Mouse (Mus musculus): ENCODE data around the gene Cobl.

Gene Cobl

GRCm38 (mm10) chr11:12376628-12377027 is 88.1 kb downstream of the Cobl start:
- DNase-seq: no peak

DNA sequence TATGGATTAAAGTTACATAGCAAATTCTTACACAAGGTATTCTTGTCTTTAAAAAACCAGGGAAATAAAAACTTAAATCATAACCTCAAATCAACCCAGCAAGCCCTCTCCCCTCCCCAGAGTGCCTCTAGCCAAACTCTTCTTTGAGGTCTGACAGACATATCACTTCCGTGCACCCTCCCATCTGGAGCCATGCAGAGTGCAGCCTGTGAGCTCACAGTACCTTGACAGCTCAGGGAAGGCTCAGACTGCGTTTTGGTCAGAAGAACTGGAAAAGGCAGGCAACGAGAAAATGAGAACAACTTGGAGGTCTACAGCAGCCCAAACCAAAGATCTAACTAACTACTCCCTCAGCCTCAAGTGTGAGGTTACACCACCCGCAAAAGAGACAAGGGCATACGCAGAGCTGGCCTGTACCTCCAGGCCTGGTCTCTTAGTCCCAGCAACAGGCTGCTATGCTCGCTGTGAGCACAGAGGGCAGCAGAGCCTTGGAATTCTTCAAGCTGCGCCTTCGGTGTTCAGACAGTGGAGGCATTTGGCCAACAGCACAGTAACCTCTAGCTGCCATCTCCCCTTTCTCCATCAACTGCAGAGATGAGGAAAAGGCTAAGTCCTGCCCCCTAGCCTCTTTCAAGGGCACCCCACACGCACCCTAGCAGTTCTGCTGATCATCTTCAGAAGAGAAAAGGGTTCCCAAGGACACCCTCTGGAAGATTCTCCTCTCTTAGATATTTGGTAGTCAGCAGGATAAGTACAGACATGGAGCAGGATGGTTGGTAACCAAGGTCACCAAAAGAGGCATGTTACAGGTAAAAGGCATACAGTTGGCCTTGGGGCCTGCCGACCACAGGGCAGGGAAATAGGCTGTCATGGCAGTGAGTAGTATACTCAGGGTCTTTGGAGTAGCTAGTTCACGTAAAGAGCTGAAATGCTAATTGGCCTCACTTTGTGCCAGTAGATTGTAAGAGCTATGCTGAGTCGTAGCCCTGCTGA is 91.4 kb downstream of the Cobl start:
- DNase-seq: peak; percentile 82

DNA sequence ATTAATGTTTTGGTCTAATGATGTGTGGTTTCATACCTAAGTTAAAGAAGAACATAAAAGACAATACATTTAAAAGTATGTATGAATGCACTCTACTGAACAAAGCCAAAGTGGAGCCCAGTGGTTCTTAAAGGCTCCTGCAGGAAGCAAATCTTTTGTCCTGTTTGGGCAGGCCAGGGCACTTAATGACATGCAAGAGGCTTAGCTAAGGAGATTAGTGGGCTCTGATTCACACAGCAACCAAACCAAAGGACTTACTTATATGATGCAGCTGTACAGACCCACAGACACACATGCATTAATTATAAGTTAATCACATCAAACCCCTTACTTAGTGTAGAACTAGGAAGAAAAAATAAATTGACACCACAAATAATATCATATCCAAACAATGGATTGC is 93.8 kb downstream of the Cobl start:
- no peak for DNase-seq

GRCm38 (mm10) chr11:12367426-12368178 is 97.2 kb downstream of the Cobl start:
- DNase-seq: no peak

DNA sequence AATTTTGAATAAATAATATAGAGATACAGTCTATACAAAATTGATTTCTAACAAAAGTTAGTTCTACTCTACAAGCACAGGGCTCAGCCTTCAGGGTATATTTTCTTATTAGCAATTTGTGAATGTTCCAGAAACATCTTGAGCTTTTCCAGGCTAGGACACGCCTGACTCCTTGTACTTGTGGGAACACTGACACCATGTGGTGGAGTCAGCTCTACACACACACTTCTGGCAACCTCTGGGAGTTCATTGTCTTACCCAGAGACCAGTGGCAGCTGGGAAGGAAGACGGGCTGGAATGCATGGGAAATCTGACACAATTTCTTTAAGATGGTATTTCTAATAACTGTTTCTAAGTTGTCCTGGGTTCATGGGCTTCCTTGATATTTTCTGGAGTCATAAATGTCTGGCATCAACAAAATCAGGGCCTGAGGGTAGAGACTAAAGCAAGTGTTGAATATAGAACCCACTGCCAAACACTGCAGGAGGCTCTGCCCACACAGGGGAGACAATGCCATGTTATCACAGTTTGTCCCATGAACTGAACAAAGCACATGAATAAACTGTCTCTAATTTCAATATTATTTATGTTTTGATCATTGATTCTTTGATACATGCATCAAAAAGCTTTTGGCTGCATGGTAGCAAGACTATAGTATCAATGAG is 105.3 kb downstream of the Cobl start:
- peak; percentile 16 for DNase-seq

DNA sequence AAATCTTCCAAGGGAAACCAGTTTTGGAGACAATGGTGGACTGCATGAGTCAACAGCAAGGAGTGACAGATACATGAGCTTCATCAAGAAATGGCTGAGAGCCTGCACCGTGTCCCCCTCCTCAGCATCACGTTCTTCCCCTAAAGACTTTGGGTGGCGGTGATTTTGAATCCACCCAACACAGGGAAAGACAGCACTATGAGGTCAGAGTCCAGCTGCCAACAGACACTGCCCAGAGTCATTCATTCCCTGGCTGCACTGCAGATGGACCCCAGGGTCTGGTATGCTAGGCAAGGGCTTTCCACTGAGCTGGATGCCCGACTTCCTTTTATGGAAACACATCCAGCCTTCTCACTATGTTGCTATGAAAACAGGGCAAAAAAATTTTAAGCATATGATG is 106.2 kb downstream of the Cobl start:
- DNase-seq: no peak

GRCm38 (mm10) chr11:12355681-12356080 is 109.1 kb downstream of the Cobl start:
- DNase-seq: no peak

GRCm38 (mm10) chr11:12350986-12351546 is 113.7 kb downstream of the Cobl start:
- no peak for DNase-seq

DNA sequence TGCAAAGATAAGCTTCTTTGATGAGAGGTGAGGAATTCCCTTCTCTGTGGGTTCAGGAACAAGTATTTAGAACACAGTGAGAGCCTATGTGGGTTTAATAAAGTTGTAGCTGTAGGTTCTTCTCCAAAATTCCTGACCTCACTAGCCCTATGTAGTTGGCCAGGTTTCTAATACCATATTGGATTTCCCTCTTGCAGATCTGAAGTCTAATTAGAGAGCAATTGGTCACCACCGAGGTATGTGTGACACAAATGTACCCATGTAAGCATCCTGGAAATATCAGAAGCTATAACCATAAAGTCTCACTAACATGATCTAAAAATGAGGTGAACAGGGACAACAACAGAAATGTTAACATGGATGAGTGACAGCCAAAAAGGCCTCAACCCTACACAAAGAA is 114.7 kb downstream of the Cobl start:
- DNase-seq: no peak

GRCm38 (mm10) chr11:12346486-12346885 is 118.3 kb downstream of the Cobl start:
- no peak for DNase-seq

GRCm38 (mm10) chr11:12343686-12344085 is 121.1 kb downstream of the Cobl start:
- no peak for DNase-seq

- DNase-seq: no peak
Observed at GRCm38 (mm10) chr11:12340697-12341096, 124.1 kb downstream of the Cobl start.

- no peak for DNase-seq
Observed at GRCm38 (mm10) chr11:12336145-12336544, 128.6 kb downstream of the Cobl start.

DNA sequence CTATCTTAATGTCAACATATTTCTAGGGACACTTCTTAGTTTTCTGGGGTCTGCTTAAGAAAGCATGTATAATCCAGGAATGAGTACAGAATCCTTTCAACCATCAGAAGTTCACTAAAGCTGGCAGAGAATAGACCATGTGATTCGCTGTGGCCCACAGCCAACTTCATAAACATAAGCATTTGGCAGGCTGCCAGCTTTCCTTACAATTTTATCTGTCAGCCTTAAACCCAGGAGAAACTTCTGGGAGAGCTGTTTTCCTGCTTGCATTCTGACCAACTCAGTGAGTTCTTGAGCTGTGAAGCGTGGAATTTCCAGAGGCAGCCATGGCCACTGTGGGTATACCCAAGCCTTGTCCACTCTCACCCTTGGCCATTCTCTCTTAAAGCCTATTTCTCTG is 132.8 kb downstream of the Cobl start:
- DNase-seq: peak; percentile 78

DNA sequence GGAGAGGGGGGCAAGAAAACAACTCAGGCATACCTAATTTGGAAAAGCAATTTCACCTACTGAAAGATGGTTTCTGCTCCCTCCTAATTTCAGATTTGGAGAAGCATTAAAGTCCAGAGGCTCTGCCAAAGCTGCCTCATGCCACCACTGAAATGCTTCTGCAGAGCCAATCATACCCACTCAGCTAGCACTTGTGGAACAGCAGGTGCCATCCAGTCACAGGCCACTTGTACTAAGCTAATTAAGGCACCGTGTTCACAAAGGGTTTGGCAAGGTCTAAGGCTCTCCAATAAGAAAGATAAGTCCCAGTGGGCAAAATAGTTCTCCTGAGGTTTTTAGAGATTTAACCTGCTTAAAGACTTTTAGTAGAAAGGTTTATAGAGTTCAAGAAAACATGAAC is 143.3 kb downstream of the Cobl start:
- no peak for DNase-seq

DNA sequence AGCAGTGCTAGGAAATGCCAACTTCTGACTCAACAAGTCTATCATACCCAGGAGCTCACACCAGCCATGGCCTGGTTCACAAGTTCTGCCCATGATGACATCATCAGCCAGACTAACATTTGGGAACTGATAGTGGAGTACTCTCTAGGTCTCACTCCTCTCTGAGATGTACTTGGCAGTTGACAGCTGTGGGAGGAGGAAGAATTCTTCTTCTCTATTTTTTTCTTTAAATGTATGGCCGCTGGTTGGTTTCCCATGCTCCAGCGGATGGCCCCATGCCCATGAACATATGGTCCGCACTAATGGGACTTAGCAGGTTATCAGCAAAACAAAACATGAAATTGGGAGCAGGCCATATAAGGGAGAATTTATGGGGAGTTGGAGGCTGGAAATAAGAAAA is 145.4 kb downstream of the Cobl start:
- DNase-seq: no peak

DNA sequence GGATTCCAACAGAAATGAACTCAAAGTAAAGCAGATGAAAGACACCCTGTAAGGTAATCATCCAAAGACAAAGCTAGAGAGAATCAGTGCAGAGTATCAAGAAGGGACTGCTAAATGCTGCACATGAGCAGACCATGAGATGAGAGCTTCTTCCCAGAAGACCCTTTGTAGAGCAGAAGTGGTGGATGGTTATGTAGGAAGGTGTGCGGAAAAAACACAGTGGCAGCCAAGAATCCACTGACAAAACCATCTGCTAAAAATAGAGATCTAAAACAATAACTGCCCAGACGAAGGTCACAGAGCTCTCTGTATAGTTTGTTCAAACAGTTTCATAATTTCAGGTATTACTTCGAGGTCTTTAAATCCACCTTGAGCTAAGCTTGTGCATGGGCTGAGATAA is 149.1 kb downstream of the Cobl start:
- no peak for DNase-seq

DNA sequence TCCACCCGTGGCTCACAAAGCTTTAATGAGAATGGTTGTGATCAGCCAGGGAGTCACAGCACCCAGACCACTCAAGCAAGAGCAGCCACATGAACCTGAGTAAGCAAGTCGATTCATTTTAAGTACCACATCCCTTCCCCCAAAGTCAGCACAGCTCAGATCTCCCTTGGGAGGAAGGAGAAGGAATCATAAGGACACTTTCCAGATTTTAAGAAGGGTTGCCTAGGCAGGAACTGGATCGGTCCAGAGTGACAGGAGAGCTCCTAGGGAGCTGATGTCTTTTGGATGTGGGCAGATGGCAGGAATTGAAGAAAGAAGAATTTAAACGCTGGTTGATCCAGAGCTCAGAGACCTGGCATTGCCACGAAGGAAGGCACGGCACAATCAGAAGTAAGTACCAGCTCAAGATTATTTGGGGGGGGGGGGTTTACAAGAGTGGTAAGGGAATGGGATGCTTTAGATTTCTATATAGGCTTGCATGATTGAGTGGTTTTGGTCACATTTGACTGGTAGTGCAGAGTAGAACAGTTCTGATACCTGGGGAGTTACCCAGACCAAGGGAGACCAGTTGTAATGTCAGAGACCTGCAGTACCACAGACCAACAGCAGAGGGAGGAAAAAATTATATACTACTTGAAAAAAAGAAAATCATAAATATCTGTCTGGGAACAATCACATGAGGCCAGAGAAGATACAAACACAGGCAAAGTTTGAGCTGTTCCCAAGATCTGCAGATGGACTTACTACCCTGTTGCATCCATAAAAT is 150.3 kb downstream of the Cobl start:
- DNase-seq: peak; percentile 38

DNA sequence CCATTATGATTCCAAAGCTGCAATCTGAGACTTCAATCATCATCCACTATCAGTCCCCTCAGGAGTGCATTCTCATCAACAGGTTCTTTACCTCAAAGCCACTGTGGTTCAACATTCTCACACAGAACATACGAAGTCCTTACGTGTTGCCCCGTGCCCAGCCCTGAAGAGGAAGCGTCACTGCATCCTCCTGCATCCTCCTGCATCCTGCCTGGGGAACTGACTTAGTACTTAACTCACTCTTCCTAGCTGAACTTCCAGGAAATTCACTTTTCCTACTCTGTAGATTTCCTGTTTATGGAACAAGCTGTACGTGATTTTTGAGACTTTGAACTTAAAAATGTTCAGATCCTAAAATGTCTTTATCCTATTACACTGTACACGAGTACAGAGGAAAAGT is 153.3 kb downstream of the Cobl start:
- DNase-seq: no peak

- DNase-seq: no peak
Observed at GRCm38 (mm10) chr11:12309423-12310023, 155.2 kb downstream of the Cobl start.

DNA sequence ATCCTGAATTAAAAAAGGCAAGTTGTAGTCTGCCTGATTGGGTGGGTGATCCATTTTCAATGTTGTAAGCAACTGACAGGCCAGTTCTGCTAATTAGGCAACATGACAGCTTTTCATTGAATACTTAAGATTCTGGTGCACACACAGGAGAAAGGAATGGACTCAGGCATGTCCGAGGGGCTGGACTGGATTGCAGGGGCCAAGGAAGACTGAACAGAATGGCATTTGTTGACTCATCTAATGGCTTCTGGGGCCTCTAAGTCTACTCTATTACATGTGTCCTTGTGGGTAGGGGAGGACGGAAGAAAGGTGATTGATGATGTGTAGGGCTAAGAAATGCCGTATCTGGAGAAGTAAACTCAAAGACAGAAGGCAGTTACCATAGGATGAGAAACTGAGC is 159.9 kb downstream of the Cobl start:
- DNase-seq: no peak
